Mouse (Mus musculus): ENCODE measurements at regions not wholly inside any gene's neighbourhood (a gene's known extent, or its start where the extent isn't known, plus 50 kb on each side); places are given as distances from the start of the nearest gene placed in this dataset.

GRCm38 (mm10) chr7:111395111-111395510 lies 312.3 kb upstream of the Eif4g2 start:
- TF ChIP-seq CTCF (IDR thresholded peaks at IDR 0.05; ENCODE audit: insufficient read depth, low read length) (no peak), POLR2A (IDR thresholded peaks at IDR 0.05; ENCODE audit: borderline replicate concordance, extremely low read depth, low read depth, low read length) (no peak)
